Mouse (Mus musculus) urinary bladder, adult 18-20 months (tissue): ENCODE results near the gene Rpf2.

Source experiments
- DNase-seq, 2 experiments: peaks; one replicate each; pipeline ENCODE4 v3.0.0; 2022; ENCODE audit warnings: low spot score in 2 of 2, mixed read lengths in 2 of 2

The Rpf2 gene

DNA sequence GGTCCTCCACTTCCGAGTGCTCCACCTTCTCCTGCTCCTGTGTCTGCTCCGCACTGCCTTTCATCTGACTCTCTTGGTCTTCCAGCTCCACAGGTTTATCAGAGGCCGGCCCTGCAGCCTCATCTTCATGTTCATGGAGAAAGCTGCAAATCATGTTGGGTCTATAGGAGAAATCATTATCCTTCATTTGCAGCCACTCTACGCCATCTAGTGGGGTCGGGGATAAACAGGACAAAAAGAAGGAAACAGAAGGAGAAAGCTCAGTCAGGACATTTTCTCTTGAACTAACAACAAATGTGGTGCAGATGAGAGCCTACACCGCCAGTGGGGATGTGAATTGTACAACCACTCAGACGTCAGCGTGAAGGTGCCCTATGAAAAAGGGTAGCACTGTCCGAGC is 2.8 kb upstream of the Rpf2 start:
- DNase-seq: no peak

- peak in 1 of 2 experiments; percentile 11 for DNase-seq
These were observed 405 bp upstream of the Rpf2 start for GRCm38 (mm10) chr10:40247166-40247716.

DNA sequence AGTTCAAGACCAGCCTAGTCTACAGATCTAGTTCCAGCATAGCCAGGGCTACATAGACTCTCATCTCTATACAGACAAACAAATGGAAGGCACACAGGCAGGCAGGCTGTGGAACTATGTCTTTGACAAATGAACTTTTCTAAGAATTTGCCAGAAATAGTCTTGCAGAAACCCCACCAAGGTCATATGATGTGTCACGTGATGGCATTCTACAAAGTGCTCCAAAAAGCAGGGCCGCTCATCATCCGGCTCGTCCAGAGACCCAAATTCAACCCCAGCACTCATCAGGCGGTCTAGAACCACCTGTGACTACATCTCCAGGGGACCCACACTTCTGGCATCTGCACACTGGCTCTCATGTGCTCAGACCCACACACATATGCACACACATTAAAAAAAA is 9.0 kb downstream of the Rpf2 start:
- no peak for DNase-seq

DNA sequence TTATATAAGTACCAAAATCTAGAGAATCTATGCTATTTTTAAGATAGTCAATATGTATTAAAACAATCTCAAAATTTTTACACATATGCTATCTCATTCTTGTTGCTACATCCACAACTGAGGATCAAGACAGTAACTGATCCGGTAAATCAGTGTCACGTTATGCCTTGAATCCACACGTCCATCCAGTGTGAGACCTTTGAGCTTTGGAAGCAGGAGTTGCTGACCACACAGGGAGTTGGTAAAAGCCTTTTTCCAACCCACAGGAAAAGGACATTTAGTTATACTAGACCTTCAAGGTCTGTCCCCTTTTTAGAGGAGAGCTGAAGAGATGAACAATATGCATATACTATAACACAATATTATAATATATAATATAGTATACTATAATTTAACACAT is 13.6 kb downstream of the Rpf2 start:
- DNase-seq: no peak

- no peak for DNase-seq
These were observed 14.4 kb downstream of the Rpf2 start for GRCm38 (mm10) chr10:40232442-40232841.

DNA sequence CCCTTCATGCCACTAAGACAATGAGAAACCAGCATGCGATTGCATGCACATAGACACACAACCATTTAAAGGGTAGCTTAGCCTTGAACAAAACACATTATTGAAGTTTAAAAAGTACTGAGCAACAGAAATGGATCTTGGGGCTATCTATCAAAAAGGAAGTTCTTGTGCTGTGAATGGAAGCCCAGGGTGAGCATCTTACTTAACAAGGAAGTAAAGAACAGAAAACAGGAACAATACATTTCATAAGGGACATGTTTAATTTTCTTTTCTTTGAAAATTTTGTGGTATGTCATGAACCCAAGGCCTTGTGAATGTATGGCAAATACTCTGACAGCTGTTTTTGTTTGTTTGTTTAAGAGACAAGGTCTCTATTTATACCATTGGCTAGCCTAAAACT is 17.1 kb downstream of the Rpf2 start:
- DNase-seq: no peak

GRCm38 (mm10) chr10:40227660-40228303 is 19.1 kb downstream of the Rpf2 start:
- no peak for DNase-seq

GRCm38 (mm10) chr10:40218874-40219273 is 28.0 kb downstream of the Rpf2 start:
- DNase-seq: no peak

DNA sequence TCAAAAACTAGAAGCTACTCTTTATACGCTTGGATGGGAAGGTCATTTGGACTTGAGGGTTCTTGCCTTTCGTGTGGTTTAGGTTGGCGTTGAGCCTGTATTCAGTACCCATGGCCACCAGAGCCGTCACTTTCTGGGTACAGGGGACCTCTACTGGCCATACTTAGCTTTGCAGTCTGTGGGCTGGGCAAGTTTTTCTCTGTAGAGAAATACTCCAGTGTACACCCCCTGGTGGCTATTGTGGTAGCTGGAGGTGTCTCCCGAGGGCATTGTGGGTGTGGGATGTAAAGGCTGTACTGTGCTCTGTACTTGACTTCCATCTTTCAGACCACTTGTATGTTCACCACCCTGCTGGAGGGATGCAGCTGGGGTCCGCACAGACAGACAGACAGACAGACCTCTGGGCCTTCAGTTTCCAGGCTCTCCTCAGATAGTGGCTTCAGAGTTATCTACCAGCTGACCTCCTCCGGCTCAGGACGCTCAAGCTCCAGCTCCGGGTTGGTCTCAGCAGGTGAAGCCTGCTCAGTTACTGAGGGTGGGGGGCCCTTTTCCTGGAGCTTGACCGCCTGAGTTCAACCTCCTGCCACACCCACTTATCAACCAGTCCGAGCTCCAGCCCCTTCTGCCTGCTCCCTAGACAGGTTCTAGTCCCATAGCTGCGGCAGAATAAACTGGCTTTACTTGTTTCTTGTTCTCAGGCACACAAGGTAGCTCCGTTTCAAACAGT is 34.2 kb downstream of the Rpf2 start:
- peak; percentile 72 to 84 for DNase-seq

- DNase-seq: no peak
These were observed 51.8 kb downstream of the Rpf2 start for GRCm38 (mm10) chr10:40195001-40195400.

DNA sequence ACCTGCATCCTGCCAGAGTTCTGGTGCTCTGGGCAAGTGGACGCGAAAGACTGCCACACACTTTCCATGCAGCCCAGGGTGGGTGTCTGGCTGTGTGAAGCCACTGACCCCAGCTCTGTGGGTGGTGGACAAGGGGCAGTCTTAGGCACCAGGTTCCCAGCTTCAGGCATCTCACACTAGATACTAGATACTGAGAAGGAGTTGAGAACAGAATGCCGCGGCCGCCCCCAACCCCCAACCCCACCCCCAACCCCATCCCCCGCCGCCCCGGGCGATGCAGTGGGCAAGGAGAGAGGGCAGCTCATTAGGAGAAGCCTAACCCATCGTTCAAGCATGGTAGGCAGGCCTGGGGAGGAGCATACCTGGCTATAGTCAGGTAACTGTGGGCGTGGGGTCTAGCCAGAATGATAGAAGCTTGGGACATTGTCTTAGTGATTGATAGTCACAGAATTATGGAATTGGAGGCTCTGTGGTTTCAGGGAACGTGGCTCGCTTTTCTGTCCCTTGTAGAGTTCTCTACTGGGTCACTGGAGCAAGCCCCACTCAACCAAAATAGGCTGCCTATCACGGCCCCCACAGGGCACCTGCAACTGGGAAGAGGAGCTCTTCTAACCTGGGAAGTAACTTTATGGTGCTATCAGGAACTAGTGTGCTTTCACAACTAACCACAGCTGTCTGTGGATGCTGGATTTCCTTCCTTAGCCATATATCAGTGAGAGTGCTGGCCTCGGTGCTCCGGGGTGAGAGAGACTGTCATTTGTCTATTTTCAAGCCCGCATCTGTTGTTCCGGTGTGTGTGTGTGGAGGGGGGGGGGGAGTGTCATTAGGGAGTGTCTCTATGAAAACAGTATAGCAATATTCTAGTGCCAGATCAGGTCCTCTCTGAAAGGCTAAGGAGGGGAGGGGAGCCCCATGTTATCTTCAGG is 54.6 kb downstream of the Rpf2 start:
- DNase-seq: no peak

DNA sequence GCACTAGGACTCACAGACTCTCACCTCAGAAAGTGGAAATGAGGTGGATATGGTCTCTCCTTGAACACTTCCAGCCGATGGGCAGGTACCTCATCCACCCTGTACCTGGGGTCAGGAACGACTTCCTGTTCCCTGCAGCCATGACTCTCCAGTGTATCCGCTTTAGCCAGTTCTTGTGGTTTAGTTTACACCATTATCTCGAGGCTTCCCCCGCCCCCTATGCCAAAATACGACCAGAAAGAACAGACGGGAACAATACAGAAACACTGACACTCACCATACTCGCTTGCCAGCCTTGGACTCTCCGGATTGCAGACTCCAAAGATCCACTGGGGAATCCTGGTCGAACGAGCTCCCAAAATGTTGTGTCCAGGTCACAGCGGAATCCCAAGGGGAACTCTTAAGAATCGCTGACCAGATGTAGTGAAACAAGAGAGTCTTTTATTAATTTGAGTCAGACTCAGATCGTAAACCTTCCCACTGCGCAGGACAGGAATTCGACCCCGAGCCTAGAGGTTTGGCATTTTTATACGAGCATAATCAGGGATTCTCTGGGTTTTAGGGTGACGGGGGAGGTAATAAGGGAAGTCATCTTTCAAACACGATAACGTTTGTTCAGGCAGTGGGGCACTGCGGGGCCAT is 55.4 kb downstream of the Rpf2 start:
- no peak for DNase-seq

- no peak for DNase-seq
These were observed 56.0 kb downstream of the Rpf2 start for GRCm38 (mm10) chr10:40190871-40191270.

- DNase-seq: no peak
These were observed 57.1 kb downstream of the Rpf2 start for GRCm38 (mm10) chr10:40189689-40190088.

- DNase-seq: no peak
These were observed 58.0 kb downstream of the Rpf2 start for GRCm38 (mm10) chr10:40188831-40189230.

DNA sequence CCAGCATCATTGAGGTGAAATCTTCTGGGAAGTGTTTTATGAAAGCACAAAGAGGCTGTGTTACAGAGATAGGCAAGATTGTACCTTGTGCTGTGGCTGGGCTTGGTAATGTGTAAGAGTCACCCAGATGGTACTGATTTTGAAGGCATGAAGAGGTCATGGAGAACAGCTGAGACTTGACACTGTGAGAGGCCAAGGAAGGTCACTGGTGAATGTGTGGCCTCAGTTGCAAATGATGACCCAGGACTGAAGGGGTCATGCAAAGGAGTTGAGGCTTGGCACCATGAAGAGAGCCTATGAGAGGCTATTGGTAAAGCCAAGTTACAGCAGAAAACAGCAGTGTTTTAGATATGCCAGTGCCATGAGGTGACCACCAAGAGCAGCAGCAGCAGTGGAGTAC is 60.9 kb downstream of the Rpf2 start:
- no peak for DNase-seq

- no peak for DNase-seq
These were observed 66.8 kb downstream of the Rpf2 start for GRCm38 (mm10) chr10:40180011-40180410.

- no peak for DNase-seq
These were observed 67.7 kb downstream of the Rpf2 start for GRCm38 (mm10) chr10:40179142-40179541.

- DNase-seq: peak in 1 of 2 experiments; percentile 23
These were observed 69.4 kb downstream of the Rpf2 start for GRCm38 (mm10) chr10:40177323-40177962.
